Mouse (Mus musculus) cortical plate, adult 2 months (tissue): ENCODE results near the gene Dgkz.

Experiments
- CTCF ChIP-seq: fragments of 200-500 bp; IDR thresholded peaks from 2 replicates; pipeline ENCODE4 v1.5.1; 2011; ENCODE audit warnings: mild to moderate bottlenecking, control low read depth, low read length; ENCODE audit not compliant: insufficient read depth; ENCODE audit errors: extremely low read depth
- POLR2A ChIP-seq: fragments of 200-500 bp; IDR thresholded peaks from 2 replicates; pipeline ENCODE4 v1.6.1; 2011; ENCODE audit warnings: mild to moderate bottlenecking, low read length, control low read depth; ENCODE audit not compliant: insufficient read depth; ENCODE audit errors: extremely low read depth

DNA sequence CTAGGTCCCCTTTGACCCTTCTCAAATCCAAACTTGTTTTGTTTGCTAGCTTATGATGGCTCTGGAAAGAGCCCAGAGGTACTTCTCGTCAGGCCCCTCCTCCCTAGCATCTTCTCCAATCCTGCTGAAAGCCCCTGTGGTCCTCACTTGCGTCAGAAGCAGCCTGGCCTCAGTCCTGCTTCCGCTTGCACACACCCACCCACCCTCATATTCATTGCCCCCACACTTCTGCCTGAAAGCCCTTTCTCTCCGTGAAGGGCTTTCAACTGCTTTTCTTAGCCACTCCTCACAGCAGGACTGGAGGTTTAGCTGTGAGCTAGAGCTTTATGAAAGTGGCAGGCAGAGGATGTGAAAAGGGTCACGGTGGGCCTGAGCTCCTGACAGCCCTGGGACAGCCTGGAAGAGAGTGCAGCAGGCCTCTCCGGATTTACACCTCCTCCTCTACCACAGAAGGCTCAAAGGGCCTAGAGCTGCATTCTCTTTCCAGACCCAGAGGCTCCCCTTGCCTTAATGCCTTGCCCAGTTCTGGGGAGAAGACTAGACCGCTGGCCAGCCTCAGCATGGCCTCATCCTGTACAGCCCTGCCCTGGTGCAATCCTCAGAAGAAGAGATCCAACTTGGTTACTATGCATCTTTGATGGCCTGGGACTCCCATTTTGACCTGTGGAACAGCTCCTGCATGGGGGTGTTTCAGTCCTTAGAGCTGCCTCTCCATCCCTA is 2.1 kb downstream of the Dgkz start:
- no peak for TF ChIP-seq CTCF
- TF ChIP-seq POLR2A: 0 out of 2 replicates have a peak, but pooled peaks have one; percentile 43
